Mouse (Mus musculus): ENCODE results near the gene Gm17581.
"Not testable (repeated sequence)": the region's sequence is repeated elsewhere in the genome, so short reads cannot be mapped to it uniquely, and the experiment has no call there.

Gene Gm17581

GRCm38 (mm10) chr2:155736936-155737335 lies 1.3 kb upstream of the Gm17581 start:
- DNase-seq, result no peak

- no peak for DNase-seq
Observed at GRCm38 (mm10) chr2:155735080-155735479, 586 bp downstream of the Gm17581 start.

GRCm38 (mm10) chr2:155729158-155729645 lies 6.5 kb downstream of the Gm17581 start, which contains the start of gene Edem2:
TSS of gene Edem2 (minus strand) at chr2:155729475.
- DNase-seq, result peak; percentile 91

GRCm38 (mm10) chr2:155728742-155729141 lies 6.9 kb downstream of the Gm17581 start:
- DNase-seq, result peak; percentile 41

- DNase-seq, result no peak
Observed at GRCm38 (mm10) chr2:155727764-155728395, 7.8 kb downstream of the Gm17581 start.

GRCm38 (mm10) chr2:155726302-155726701 lies 9.4 kb downstream of the Gm17581 start:
- no peak for DNase-seq

- no peak for DNase-seq
Observed at GRCm38 (mm10) chr2:155724526-155724925, 11.1 kb downstream of the Gm17581 start.

- DNase-seq, result no peak
Observed at GRCm38 (mm10) chr2:155724036-155724435, 11.6 kb downstream of the Gm17581 start.

- no peak for DNase-seq
Observed at GRCm38 (mm10) chr2:155720585-155720984, 15.1 kb downstream of the Gm17581 start.

- DNase-seq, result no peak
Observed at GRCm38 (mm10) chr2:155717082-155717990, 18.3 kb downstream of the Gm17581 start.

- DNase-seq, result no peak
Observed at GRCm38 (mm10) chr2:155710557-155710956, 25.1 kb downstream of the Gm17581 start.

- no peak for DNase-seq
Observed at GRCm38 (mm10) chr2:155707251-155707650, 28.4 kb downstream of the Gm17581 start.

GRCm38 (mm10) chr2:155703630-155704029 lies 32.0 kb downstream of the Gm17581 start:
- DNase-seq, result no peak

- no peak for DNase-seq
Observed at GRCm38 (mm10) chr2:155701399-155701919, 34.2 kb downstream of the Gm17581 start.

- DNase-seq, result not testable (repeated sequence)
Observed at GRCm38 (mm10) chr2:155698443-155698842, 37.2 kb downstream of the Gm17581 start.

- peak; percentile 36 for DNase-seq
Observed at GRCm38 (mm10) chr2:155696851-155697250, 38.8 kb downstream of the Gm17581 start.

GRCm38 (mm10) chr2:155696091-155696558 lies 39.5 kb downstream of the Gm17581 start:
- DNase-seq, result peak; percentile 93

- DNase-seq, result peak; percentile 25
Observed at GRCm38 (mm10) chr2:155695316-155695715, 40.4 kb downstream of the Gm17581 start.

GRCm38 (mm10) chr2:155694564-155694963 lies 41.1 kb downstream of the Gm17581 start:
- no peak for DNase-seq

- peak; percentile 53 for DNase-seq
Observed at GRCm38 (mm10) chr2:155693136-155693535, 42.5 kb downstream of the Gm17581 start.

GRCm38 (mm10) chr2:155691723-155692493 lies 43.8 kb downstream of the Gm17581 start, which contains the start of gene Trpc4ap:
TSS of gene Trpc4ap (minus strand) at chr2:155692384.
- peak; percentile 97 for DNase-seq

GRCm38 (mm10) chr2:155691336-155691722 lies 44.3 kb downstream of the Gm17581 start:
- DNase-seq, result no peak

Measured in cerebellum, adult 9-10 months (tissue).